Mouse (Mus musculus): Measurements from ENCODE around the gene Wdr61. TPM values are rescaled to one million over a fixed set of nuclear protein-coding genes. Genes with fewer than 3 reads are reported as not detected.

Wdr61 gene
- polyA plus RNA-seq, 1 experiment from 2014 or later: 126 TPM

DNA sequence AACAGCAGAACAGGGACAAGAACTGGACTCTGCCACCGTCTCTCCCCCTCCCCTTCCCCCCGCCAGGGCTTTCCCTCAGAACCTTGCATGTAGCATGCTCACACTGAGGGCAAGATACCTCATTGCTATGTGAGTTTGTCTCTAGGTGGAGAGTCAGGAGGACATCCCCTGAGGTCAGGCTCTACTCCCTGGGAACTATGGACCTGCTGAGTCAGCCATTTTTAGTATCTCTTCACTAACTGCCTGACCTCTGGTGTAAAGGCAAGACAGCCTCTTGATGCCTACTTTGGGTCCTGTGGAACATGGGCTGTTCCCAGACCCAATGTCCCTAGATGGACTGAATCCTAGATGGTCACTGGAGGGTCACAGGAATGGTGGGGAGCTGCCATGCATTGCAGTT, 17.4 kb upstream of the Wdr61 start:
- DNase-seq (ENCODE audit: low spot score) (no peak), ATAC-seq (no peak)
- no peaks in the 10 kb centered on the region for H3K9me3 ChIP-seq (ENCODE audit: low read length)
- 0 out of 2 replicates have a peak, but pooled peaks cover 2% of the 10 kb centered on the region for H3K27me3 ChIP-seq (replicated peaks; ENCODE audit: insufficient read depth, low read length)
- TF ChIP-seq EP300 (IDR thresholded peaks at IDR 0.05) (no peak), CTCF (IDR thresholded peaks at IDR 0.05) (no peak)
- H3K36me3 ChIP-seq (ENCODE audit: insufficient read depth, low read length): no peaks in the 10 kb centered on the region
- no peak overlapping the region for H3K9ac ChIP-seq (replicated peaks; ENCODE audit: low read depth)
- no peak overlapping the region for H3K4me3 ChIP-seq (ENCODE audit: low read depth, low read length)
- H3K4me2 ChIP-seq (replicated peaks; ENCODE audit: low read depth, low read length): no peak overlapping the region
- H3K4me1 ChIP-seq (ENCODE audit: insufficient read depth, low read depth, low read length): no peaks in the 10 kb centered on the region
- H3K27ac ChIP-seq (ENCODE audit: low read length): no peak overlapping the region
- WGBS: 76% methylated on average over 2 of the region's 2 CpGs

DNA sequence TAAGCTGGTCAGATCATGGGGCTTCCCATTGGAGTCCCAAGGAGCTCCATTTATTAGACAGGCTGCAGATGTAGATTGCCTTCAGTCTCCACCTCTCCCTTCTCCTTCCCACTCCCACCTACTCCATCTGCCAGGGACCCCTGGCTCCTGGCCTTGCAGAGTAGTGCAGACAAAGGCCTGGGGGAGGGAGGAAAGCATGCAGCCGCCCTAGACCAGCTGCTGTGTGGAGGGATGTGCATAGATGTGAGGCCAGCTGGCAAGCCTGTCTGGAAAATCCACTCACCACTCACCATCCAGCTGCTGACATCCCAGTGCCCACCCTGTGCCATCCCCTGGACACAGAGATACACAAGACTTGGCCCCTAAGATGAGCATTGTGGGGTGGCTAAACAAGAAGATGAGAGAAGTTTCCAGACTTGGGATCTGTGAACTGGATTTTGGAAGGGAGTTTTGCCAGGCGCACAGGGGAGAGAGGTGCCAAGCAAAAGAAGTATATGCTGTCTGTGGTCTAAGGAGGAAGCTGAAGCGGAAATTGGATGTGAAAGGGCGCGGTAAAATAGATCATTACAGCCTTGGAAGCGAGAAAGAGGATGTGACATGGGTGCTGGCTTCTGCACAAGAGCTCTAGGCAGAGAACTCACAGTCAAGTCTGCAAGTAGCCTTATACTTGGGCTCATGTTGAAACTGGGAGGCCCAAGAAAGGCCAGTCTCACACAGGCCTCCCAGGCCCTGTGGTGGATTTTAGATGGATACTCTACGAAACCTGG, 16.1 kb upstream of the Wdr61 start:
- no peak overlapping the region for H3K4me3 ChIP-seq (ENCODE audit: low read depth, low read length)
- 73% methylated on average over 7 of the region's 7 CpGs for WGBS

DNA sequence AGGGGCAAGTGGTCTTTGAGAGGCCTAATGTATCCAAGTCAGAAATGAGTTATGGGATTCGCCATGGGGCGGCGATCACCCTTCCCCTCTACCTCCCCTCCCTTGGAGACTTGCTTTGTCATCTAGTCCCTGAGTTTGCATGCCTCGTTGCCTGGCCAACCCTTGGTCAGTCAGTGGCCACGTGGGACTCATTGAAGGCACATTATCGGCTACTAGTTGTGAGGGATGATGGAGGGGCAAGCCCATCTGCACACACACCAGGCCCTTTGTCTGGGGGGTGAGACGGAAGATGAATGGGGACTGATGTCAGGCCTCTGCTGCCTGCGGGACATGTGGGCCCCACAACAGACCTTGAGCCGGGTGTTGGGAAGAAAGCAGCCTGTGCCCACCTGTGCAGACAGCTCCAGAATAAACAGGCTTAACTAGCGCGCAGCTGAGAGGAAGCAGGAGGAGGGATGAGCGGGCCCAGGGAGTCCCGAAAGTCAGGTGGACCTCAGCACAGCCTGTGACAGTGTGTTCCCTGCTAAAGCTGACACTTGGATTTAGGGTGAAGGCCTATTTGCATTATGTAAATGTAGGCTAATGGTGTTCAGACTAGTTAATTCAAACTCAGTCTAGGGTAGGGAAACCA, 11.5 kb upstream of the Wdr61 start:
- Histone ChIP-seq H3K4me1 (ENCODE audit: insufficient read depth, low read depth, low read length) (no peaks in the 10 kb centered on the region), H3K27me3 (replicated peaks; ENCODE audit: insufficient read depth, low read length) (no peaks in the 10 kb centered on the region), H3K4me2 (replicated peaks; ENCODE audit: low read depth, low read length) (no peak overlapping the region), H3K27ac (ENCODE audit: low read length) (no peak overlapping the region), H3K4me3 (ENCODE audit: low read depth, low read length) (no peak overlapping the region), H3K9me3 (ENCODE audit: low read length) (no peaks in the 10 kb centered on the region), H3K36me3 (ENCODE audit: insufficient read depth, low read length) (no peaks in the 10 kb centered on the region), H3K9ac (replicated peaks; ENCODE audit: low read depth) (no peak overlapping the region)
- TF ChIP-seq CTCF (IDR thresholded peaks at IDR 0.05): no peak
- no peak for TF ChIP-seq EP300 (IDR thresholded peaks at IDR 0.05)
- DNase-seq (ENCODE audit: low spot score) (no peak), ATAC-seq (no peak)
- WGBS: 52% methylated on average over 13 of the region's 13 CpGs

More for the DNA sequence above, 16.1 kb upstream of the Wdr61 start:
- no peak for DNase-seq (ENCODE audit: low spot score)
- Histone ChIP-seq H3K36me3 (ENCODE audit: insufficient read depth, low read length) (no peaks in the 10 kb centered on the region), H3K4me1 (ENCODE audit: insufficient read depth, low read depth, low read length) (no peaks in the 10 kb centered on the region), H3K9me3 (ENCODE audit: low read length) (no peaks in the 10 kb centered on the region), H3K27me3 (replicated peaks; ENCODE audit: insufficient read depth, low read length) (0 out of 2 replicates have a peak, but pooled peaks cover 2% of the 10 kb centered on the region), H3K4me2 (replicated peaks; ENCODE audit: low read depth, low read length) (no peak overlapping the region), H3K27ac (ENCODE audit: low read length) (no peak overlapping the region), H3K9ac (replicated peaks; ENCODE audit: low read depth) (no peak overlapping the region)
- TF ChIP-seq EP300 (IDR thresholded peaks at IDR 0.05) (no peak), CTCF (IDR thresholded peaks at IDR 0.05) (no peak)
- ATAC-seq: no peak

DNA sequence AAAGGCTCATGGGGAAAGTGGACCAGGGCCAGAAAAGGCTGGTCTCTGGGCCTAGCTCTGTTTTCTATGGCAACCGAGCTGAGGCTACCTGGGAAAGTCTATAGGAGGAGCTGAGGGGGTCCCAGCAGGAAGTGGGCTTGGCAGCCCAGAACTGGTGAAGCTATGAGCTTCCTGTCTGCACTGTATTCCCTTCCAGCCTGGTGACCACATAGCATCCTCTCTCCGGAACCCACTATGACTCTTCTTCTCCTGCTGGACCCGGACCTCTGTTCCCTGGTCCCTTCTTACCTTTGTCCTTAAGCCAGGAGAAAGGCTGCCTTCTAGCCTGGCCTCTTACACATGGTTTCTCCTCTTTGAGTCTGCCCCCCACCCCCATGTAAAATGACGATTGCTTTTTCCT, 9.6 kb upstream of the Wdr61 start:
- DNase-seq (ENCODE audit: low spot score) (no peak), ATAC-seq (no peak)
- Histone ChIP-seq H3K4me2 (replicated peaks; ENCODE audit: low read depth, low read length) (no peak overlapping the region), H3K36me3 (ENCODE audit: insufficient read depth, low read length) (no peaks in the 10 kb centered on the region), H3K4me3 (ENCODE audit: low read depth, low read length) (no peak overlapping the region), H3K27me3 (replicated peaks; ENCODE audit: insufficient read depth, low read length) (no peaks in the 10 kb centered on the region), H3K9me3 (ENCODE audit: low read length) (no peaks in the 10 kb centered on the region), H3K9ac (replicated peaks; ENCODE audit: low read depth) (no peak overlapping the region), H3K4me1 (ENCODE audit: insufficient read depth, low read depth, low read length) (no peaks in the 10 kb centered on the region), H3K27ac (ENCODE audit: low read length) (no peak overlapping the region)
- WGBS: 59% methylated on average over 4 of the region's 4 CpGs
- TF ChIP-seq CTCF (IDR thresholded peaks at IDR 0.05) (no peak), EP300 (IDR thresholded peaks at IDR 0.05) (no peak)

DNA sequence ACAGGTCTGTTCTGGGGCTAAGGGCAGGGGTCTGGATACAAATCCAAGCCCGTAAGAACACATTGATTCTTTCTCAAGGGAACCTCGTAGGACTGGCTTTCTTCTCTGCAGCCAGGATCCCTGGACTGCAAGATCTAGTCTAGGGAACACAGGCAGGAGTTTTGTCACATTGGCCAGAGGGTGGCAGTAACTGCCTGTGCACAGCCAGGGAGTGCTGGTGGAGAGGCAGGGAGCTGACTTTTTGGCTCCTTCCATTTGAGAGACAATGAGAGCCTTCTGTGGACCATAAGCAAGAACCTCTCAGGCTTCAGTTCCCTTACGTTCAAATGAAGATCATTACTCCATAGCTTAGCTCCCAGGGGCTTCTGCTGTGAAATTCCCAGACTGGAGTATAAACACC, 4.1 kb upstream of the Wdr61 start:
- Histone ChIP-seq H3K9ac (replicated peaks; ENCODE audit: low read depth) (no peak overlapping the region), H3K4me2 (replicated peaks; ENCODE audit: low read depth, low read length) (no peak overlapping the region), H3K36me3 (ENCODE audit: insufficient read depth, low read length) (no peaks in the 10 kb centered on the region), H3K27me3 (replicated peaks; ENCODE audit: insufficient read depth, low read length) (no peaks in the 10 kb centered on the region), H3K27ac (ENCODE audit: low read length) (no peak overlapping the region), H3K4me1 (ENCODE audit: insufficient read depth, low read depth, low read length) (no peaks in the 10 kb centered on the region), H3K4me3 (ENCODE audit: low read depth, low read length) (no peak overlapping the region), H3K9me3 (ENCODE audit: low read length) (no peaks in the 10 kb centered on the region)
- peak; percentile 82 for TF ChIP-seq CTCF (IDR thresholded peaks at IDR 0.05)
- no peak for TF ChIP-seq EP300 (IDR thresholded peaks at IDR 0.05)
- ATAC-seq: no peak
- 31% methylated on average over 3 of the region's 3 CpGs for WGBS
- DNase-seq (ENCODE audit: low spot score): peak; percentile 62

DNA sequence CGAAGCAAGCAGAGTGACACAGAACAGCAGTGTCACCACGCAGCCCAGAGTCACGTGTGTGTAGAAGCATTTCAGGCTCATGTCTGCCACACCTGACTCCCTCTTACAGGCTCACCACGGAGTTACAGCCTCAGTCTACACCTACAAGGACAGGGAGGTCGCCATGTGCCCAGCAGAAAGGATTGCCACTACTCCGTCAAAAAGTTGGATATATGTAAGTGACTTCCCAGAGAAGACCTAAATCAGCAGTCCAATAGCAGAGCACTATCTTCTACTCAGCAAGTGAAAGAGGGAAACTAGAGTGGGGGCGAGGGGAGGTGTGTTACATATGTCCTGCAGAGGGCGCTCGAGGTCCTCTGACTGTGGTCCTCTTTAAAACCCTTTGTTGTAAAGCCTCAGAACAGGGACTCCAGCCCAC, 2.0 kb upstream of the Wdr61 start:
- DNase-seq (ENCODE audit: low spot score) (peak; percentile 85), ATAC-seq (no peak)
- Histone ChIP-seq H3K4me3 (ENCODE audit: low read depth, low read length) (no peak overlapping the region), H3K27ac (ENCODE audit: low read length) (no peak overlapping the region), H3K27me3 (replicated peaks; ENCODE audit: insufficient read depth, low read length) (no peaks in the 10 kb centered on the region), H3K9me3 (ENCODE audit: low read length) (no peaks in the 10 kb centered on the region), H3K4me1 (ENCODE audit: insufficient read depth, low read depth, low read length) (no peaks in the 10 kb centered on the region), H3K9ac (replicated peaks; ENCODE audit: low read depth) (no peak overlapping the region), H3K36me3 (ENCODE audit: insufficient read depth, low read length) (no peaks in the 10 kb centered on the region), H3K4me2 (replicated peaks; ENCODE audit: low read depth, low read length) (0 out of 2 replicates have a peak overlapping the region, but pooled peaks have one; percentile 2)
- peak; percentile 82 for TF ChIP-seq CTCF (IDR thresholded peaks at IDR 0.05)
- TF ChIP-seq EP300 (IDR thresholded peaks at IDR 0.05): no peak
- 16% methylated on average over 9 of the region's 9 CpGs for WGBS
